In genomic region chr13:23867405-23867804, GRCm38 (mm10) we compare ENCODE assay signal across 27 mouse cellular contexts. TPM values are rescaled to one million over a fixed set of nuclear protein-coding genes. Genes with fewer than 3 reads are reported as not detected.
DNase-seq lines count a peak whose midpoint lies in the region; ATAC-seq and TF ChIP-seq lines count a peak whose summit lies in the region.
"Had no signal": no experiment of that assay in that cellular context is flagged by ENCODE, and none has a peak within 500 bp of the region (broad histone marks: within the 10 kb centered on the region; RNA-seq: fewer than 3 reads in every experiment).

Gene Slc17a1, plus strand, starts transcription at chr13:23867750.

- no peak for TF ChIP-seq POLR2A in liver, adult 2 months (IDR thresholded peaks at IDR 0.05; ENCODE audit: extremely low read depth, insufficient read depth, low read length)

- H3K79me2 ChIP-seq in liver, adult 2 months (ENCODE audit: control insufficient read depth, insufficient read depth, low read length) = peaks cover 3% of the 10 kb centered on the region; the same call in 1 of the 2 replicates

- H3K4me1 ChIP-seq in liver, adult 2 months (ENCODE audit: control insufficient read depth, insufficient read depth, low read length) = peaks cover 19% of the 10 kb centered on the region
- H3K4me1 ChIP-seq: heart, embryonic 12.5 days; midbrain, embryonic 15.5 days; stomach, embryonic 15.5 days had no signal

- H3K27me3 ChIP-seq in liver, adult 2 months (ENCODE audit: control insufficient read depth, insufficient read depth, low read length) = no peaks in the 10 kb centered on the region
- H3K27me3 ChIP-seq: heart, embryonic 12.5 days; lung, embryonic 15.5 days; midbrain, embryonic 15.5 days; stomach, embryonic 15.5 days had no signal

- TF ChIP-seq CTCF in liver, adult 2 months (IDR thresholded peaks at IDR 0.05; ENCODE audit: low read depth, low read length) = no peak

- H3K27ac ChIP-seq in liver, adult 2 months (replicated peaks; ENCODE audit: insufficient read depth, low read depth, low read length) = peak within 1 kb of the TSS; percentile 98
- H3K27ac ChIP-seq: gastrocnemius, adult 2 months; hindbrain, embryonic 14.5 days; midbrain, embryonic 15.5 days had no signal

- peak; percentile 74 for ATAC-seq in megakaryocyte-erythroid progenitor cell, adult 5-6 weeks (replicated peaks; ENCODE audit: low FRiP score, low TSS enrichment, poor library complexity, severe bottlenecking)
- ATAC-seq: CD4-positive, CD25-positive, alpha-beta regulatory T cell, adult 4 months; forebrain, embryonic 16.5 days; intestine, embryonic 16.5 days; midbrain, embryonic 15.5 days had no signal

- no peaks in the 10 kb centered on the region for H3K36me3 ChIP-seq in liver, adult 2 months (ENCODE audit: control insufficient read depth, insufficient read depth, low read length)
- H3K36me3 ChIP-seq: heart, embryonic 12.5 days; lung, embryonic 15.5 days; midbrain, embryonic 15.5 days; stomach, embryonic 15.5 days had no signal

- peak within 1 kb of the TSS; percentile 51 for H3K4me3 ChIP-seq in liver, adult 2 months (ENCODE audit: insufficient read depth, low read depth, low read length)
- H3K4me3 ChIP-seq: erythroblast, embryonic 14.5 days; gastrocnemius, adult 2 months; heart, embryonic 12.5 days; lung, embryonic 15.5 days; midbrain, embryonic 15.5 days; stomach, embryonic 15.5 days had no signal

- peak within 1 kb of the TSS; percentile 93 for H3K9ac ChIP-seq in liver, adult 2 months (ENCODE audit: low read depth, low read length)
- H3K9ac ChIP-seq: heart, embryonic 12.5 days; hindbrain, embryonic 14.5 days; lung, embryonic 15.5 days; midbrain, embryonic 15.5 days; stomach, embryonic 15.5 days had no signal

- DNase-seq in adrenal gland, postnatal 10 days = peak; percentile 3
- no peak for DNase-seq in adrenal gland, adult 8-10 months
- peak; percentile 97 for DNase-seq in liver, adult 2 months (ENCODE audit: extremely low read depth, low read depth, low spot score)
- no peak for DNase-seq in liver
- DNase-seq in kidney, postnatal 25 days = peak; percentile 67 to 81
- no peak for DNase-seq in urinary bladder, postnatal 25 days (ENCODE audit: low spot score)
- no peak for DNase-seq in frontal cortex, postnatal 14 days (ENCODE audit: low spot score in 2 of 2)
- DNase-seq: adrenal gland, postnatal 14 days; cerebellum, adult 18-20 months; cerebellum, postnatal 36 days; gastrocnemius, adult 2 months; spleen, adult 18-20 months had no signal

- WGBS in liver, adult 2 months = 22% methylated on average over 7 of the region's 7 CpGs

RNA-seq across cellular contexts. Expression of gene Slc17a1, which starts in this region (rescaled TPM):
- total RNA-seq in adrenal gland, postnatal 10 days (2021) = 1 to 10 TPM in 1 of 2 experiments, under 1 TPM in 1; 0.67 to 1.5 TPM
- not detected for total RNA-seq in adrenal gland, adult 8-10 months (2022)
- total RNA-seq in liver, adult 2 months (2014; rRNA removed) = 13.3 and 20.1 TPM in 2 replicates
- polyA plus RNA-seq in liver, adult 2 months (2012; rRNA removed) = 12.9 and 14.5 TPM in 2 replicates
- total RNA-seq in megakaryocyte-erythroid progenitor cell, adult 5-6 weeks (2014; fragmentation: Nextera tagmentation) = not detected in 2 replicates
- total RNA-seq in megakaryocyte-erythroid progenitor cell, adult 5-6 weeks (2017) = not detected in 2 replicates
- total RNA-seq: gastrocnemius, adult 2 months; granulocyte monocyte progenitor cell, adult 5-6 weeks; heart, postnatal 25 days; layer of hippocampus, postnatal 10 days; left cerebral cortex, postnatal 10 days; neutrophil, adult 5-6 weeks had no signal
- polyA plus RNA-seq: erythroblast, embryonic 14.5 days; forebrain, embryonic 16.5 days; heart, embryonic 12.5 days; hindbrain, embryonic 14.5 days; midbrain, embryonic 15.5 days had no signal

Comparison
In these comparisons a context has a peak if more than half of its experiments do, and no peak if none do; other contexts are left out.
1. DNase-seq: peak in adrenal gland, postnatal 10 days (single experiment), liver, adult 2 months (single experiment) and kidney, postnatal 25 days (2 of 2); none in adrenal gland, adult 8-10 months (single experiment), liver (single experiment), urinary bladder, postnatal 25 days (single experiment) and frontal cortex, postnatal 14 days (0 of 2).
2. Peak in ATAC-seq in megakaryocyte-erythroid progenitor cell, adult 5-6 weeks; RNA of the gene not detected or under 1 TPM.